Mouse (Mus musculus) spleen, adult 2 months (tissue): Measurements from ENCODE around the gene Gdf1. TPM values are rescaled to one million over a fixed set of nuclear protein-coding genes. Genes with fewer than 3 reads are reported as not detected.

ENCODE experiments used
- DNase-seq, 2 experiments: peaks; one replicate each; pipeline versions ENCODE4 v3.0.0 to v3.0.0-alpha.2; 2012 to 2021; ENCODE audit warnings: low spot score in 2 of 2, low read depth in 1 of 2
- H3K27ac ChIP-seq: fragments of 200-500 bp; 2 replicates; pipeline ENCODE4 v1.5.1; 2012; ENCODE audit warnings: low read length, inconsistent platforms; ENCODE audit not compliant: insufficient read depth
- H3K27me3 ChIP-seq: fragments of 200-500 bp; 2 replicates; pipeline ENCODE4 v1.6.1; 2012; ENCODE audit warnings: mild to moderate bottlenecking, moderate library complexity, low read length, inconsistent platforms; ENCODE audit not compliant: control insufficient read depth, insufficient read depth
- H3K36me3 ChIP-seq: fragments of 200-500 bp; 2 replicates; pipeline ENCODE4 v1.6.1; 2012; ENCODE audit warnings: mild to moderate bottlenecking, low read length, inconsistent platforms; ENCODE audit not compliant: control insufficient read depth, insufficient read depth
- H3K4me1 ChIP-seq: fragments of 200-500 bp; 2 replicates; pipeline ENCODE4 v1.6.1; 2011; ENCODE audit warnings: inconsistent platforms; ENCODE audit not compliant: control insufficient read depth, insufficient read depth, insufficient read length
- H3K4me3 ChIP-seq: fragments of 200-500 bp; 2 replicates; pipeline ENCODE4 v1.5.1; 2011; ENCODE audit warnings: mild to moderate bottlenecking, inconsistent platforms; ENCODE audit not compliant: insufficient read depth, insufficient read length; ENCODE audit errors: extremely low read depth
- CTCF ChIP-seq: fragments of 200-500 bp; IDR thresholded peaks from 2 replicates; pipeline ENCODE4 v1.5.1; 2011; ENCODE audit warnings: mild to moderate bottlenecking, inconsistent platforms; ENCODE audit not compliant: insufficient read depth, insufficient read length, insufficient replicate concordance; ENCODE audit errors: extremely low read depth
- POLR2A ChIP-seq: fragments of 200-500 bp; IDR thresholded peaks from 2 replicates; pipeline ENCODE4 v1.6.1; 2011; ENCODE audit warnings: low read depth, low read length, inconsistent platforms
- WGBS: fragments of 180-500 bp; shearing (Covaris S2); methylation state at CpG from one replicate; pipeline ENCODE4 v1.1.7; 2018; 5-methylcytosine and 5-hydroxymethylcytosine counted together
- polyA plus RNA-seq: library from polyadenylated mRNA; depleted of rRNA; stranded (reverse); fragments of >200 nt; gene quantifications from 2 replicates; pipeline ENCODE4 v1.2.3, GENCODE M21; 2012

Gene Gdf1
- polyA plus RNA-seq, 1 experiment = 0.40 TPM

DNA sequence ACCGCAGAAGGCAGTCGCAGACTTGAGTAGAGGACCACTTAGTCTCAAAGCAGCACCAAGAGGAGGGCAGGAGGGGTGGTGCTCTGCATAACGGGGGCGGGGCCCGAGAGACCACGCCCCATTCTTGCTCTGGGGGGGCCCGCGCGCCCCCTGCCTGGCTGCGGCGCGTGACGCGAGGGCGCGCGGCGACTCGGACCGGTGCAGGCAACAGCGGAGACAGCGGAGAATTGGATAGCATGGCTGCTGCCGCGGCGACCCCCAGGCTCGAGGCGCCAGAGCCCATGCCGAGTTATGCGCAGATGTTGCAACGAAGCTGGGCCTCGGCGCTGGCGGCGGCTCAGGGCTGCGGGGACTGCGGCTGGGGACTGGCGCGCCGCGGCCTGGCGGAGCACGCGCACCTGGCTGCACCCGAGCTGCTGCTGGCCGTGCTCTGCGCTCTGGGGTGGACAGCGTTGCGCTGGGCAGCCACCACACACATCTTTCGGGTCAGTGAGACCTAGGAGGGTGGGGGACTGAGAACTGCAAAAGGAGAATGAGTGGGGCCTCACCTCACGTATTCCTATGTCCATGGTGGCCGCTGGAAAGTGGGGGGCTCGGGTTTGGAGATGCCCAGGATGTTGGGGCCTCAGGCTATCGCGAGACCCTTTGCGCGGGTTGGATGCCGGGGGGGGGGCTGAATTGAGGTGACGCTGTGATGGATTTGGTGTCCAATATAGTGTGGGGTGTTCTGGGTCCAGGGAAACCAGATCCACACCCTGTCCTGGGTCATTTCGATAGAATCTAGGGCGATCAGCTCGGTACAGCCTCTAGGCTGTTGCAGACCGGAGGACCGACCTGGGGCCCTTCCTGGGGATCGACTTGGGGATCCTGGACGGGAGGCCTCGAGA, 13.8 kb upstream of the Gdf1 start, which contains the start of gene Cers1:
Gene Cers1 (plus strand): TSS at position 152 of the 887 bp plus-strand sequence.
- H3K27ac ChIP-seq = no peak within 1 kb of the TSS
- no peak for DNase-seq
- TF ChIP-seq CTCF (no peak), POLR2A (no peak)
- H3K27me3 ChIP-seq = no peaks in the 10 kb centered on the region; the same call in 1 of the 2 replicates
- H3K4me1 ChIP-seq = peaks cover 6% of the 10 kb centered on the region
- peak within 1 kb of the TSS; percentile 36; the same call in 1 of the 2 replicates for H3K4me3 ChIP-seq
- WGBS = 11% methylated on average over 66 of the region's 66 CpGs
- peaks cover 15% of the 10 kb centered on the region for H3K36me3 ChIP-seq

DNA sequence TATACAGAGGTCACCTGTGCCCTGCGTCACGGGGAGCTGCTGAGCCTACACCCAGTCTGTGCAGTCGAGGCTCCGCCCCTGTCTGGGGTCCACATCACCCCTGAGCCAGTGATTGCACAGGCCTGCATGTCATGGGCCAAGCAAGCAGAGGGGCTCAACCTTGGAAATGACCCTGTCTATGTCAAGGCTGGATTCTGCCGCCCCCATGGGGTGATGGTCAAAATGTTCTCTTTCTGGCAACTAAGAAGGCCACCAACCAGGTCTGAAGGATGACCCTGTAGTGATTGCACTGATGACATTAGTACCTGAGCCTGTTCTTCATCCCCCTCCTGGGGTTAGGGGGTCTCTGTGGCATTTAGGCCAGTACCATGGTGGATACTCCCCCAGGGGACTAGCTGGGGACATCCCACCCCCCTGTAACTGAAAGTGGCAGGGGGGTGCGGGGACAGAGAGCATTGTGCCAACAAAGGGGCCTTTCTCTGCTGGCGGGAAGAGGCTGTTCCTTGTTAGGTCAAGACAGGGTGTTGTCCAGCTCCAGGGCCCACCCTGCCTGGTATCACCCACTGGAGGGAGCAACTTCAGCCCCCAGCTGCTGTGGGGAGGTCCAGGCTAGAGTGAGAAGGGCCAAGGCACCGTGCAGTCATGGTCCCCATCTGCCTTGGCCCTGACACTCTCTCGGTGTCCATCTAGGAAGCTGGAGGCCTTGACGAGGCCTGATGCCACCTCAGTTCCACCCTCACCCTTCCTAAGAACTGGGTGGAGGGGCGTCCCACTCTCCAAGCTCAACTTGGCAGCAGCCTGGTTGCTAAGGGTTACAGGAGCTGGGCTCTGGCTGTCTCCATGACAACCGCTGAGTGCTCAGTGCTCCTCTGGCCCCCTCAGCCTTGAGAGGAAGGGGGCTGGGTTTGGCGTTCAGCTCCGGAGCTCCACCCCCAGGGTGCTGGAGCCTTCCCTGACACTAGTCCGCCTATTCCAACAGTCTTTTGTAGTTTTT, 12.8 kb upstream of the Gdf1 start:
- Histone ChIP-seq H3K36me3 (peaks cover 9% of the 10 kb centered on the region), H3K4me1 (peaks cover 6% of the 10 kb centered on the region), H3K4me3 (no peak overlapping the region), H3K27me3 (no peaks in the 10 kb centered on the region; the same call in 1 of the 2 replicates), H3K27ac (no peak overlapping the region)
- WGBS = 42% methylated on average over 15 of the region's 15 CpGs
- TF ChIP-seq POLR2A = no peak
- TF ChIP-seq CTCF = no peak
- DNase-seq = no peak

GRCm38 (mm10) chr8:70317872-70318271, 11.7 kb upstream of the Gdf1 start:
- no peak for DNase-seq
- H3K4me3 ChIP-seq = no peak overlapping the region
- H3K4me1 ChIP-seq = peaks cover 6% of the 10 kb centered on the region
- no peaks in the 10 kb centered on the region; the same call in 1 of the 2 replicates for H3K27me3 ChIP-seq
- WGBS = 88% methylated on average over 5 of the region's 5 CpGs
- H3K36me3 ChIP-seq = peaks cover 4% of the 10 kb centered on the region
- no peak for TF ChIP-seq CTCF
- no peak for TF ChIP-seq POLR2A
- H3K27ac ChIP-seq = no peak overlapping the region

GRCm38 (mm10) chr8:70323716-70324115, 5.9 kb upstream of the Gdf1 start:
- Histone ChIP-seq H3K27ac (no peak overlapping the region), H3K4me3 (no peak overlapping the region), H3K4me1 (no peaks in the 10 kb centered on the region), H3K27me3 (no peaks in the 10 kb centered on the region), H3K36me3 (no peaks in the 10 kb centered on the region)
- no peak for DNase-seq
- TF ChIP-seq CTCF = no peak
- no peak for TF ChIP-seq POLR2A
- WGBS = 90% methylated on average over 3 of the region's 3 CpGs

DNA sequence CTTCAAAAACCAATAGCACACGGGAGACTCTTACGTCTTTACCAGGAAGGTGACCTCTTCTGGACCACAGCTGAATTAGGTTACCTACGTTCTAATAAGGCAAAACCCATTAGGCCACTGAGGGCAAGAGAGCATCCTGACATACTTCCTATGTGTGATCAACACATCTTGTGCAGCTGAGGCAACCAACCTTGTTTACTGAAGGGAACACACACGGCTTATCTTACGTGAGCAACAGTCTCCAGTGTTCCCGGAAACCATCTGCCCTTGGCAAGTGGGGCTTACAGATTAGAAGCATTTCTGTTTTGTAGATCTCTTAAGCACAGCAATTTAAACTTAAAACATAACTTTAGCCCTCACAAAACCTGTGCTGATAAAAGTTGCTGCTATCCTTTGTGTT, 2.1 kb upstream of the Gdf1 start:
- Histone ChIP-seq H3K4me1 (no peaks in the 10 kb centered on the region), H3K4me3 (no peak overlapping the region), H3K27me3 (no peaks in the 10 kb centered on the region), H3K36me3 (peaks cover 16% of the 10 kb centered on the region), H3K27ac (no peak overlapping the region)
- WGBS = 88% methylated on average over 6 of the region's 6 CpGs
- TF ChIP-seq CTCF (no peak), POLR2A (no peak)
- DNase-seq = no peak

DNA sequence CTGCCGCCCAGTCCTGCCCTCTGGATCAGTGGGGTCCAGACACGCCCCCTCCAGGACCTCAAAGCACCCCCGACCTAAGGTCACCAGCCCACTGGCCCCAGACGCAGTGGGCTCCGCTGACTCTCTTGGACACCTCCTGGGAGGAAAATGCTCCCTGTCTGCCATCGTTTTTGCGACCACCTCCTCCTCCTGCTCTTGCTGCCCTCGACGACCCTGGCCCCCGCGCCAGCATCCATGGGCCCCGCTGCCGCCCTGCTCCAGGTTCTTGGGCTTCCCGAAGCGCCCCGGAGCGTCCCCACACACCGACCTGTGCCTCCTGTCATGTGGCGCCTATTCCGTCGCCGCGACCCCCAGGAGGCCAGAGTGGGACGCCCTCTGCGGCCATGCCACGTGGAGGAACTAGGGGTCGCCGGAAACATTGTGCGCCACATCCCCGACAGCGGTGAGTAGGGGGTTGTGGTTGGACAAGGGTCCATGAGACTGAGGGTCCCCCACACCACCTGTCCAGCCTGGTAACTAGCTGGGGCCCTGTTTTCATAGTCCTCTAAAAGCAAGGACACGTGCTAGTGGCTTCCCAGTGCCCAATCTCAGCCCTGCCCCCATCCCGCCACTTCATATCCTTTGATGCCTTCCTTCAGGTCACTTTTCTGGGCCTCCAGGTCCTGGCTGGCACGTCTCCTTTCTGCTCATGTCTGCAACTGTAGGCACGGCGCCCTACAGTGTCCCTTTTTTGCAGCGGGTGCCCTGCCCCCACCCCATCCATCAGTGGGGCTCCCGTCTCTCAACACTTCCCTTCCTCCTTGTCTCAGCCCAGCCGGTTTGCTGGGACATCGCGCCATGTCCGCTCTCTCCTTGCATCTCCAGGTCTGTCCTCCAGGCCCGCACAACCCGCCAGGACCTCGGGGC, 471 bp downstream of the Gdf1 start:
- whole genome bisulfite sequencing = 42% methylated on average over 45 of the region's 45 CpGs
- H3K36me3 ChIP-seq = peaks cover 41% of the 10 kb centered on the region
- TF ChIP-seq CTCF (no peak), POLR2A (no peak)

More for the DNA sequence above, 471 bp downstream of the Gdf1 start:
- H3K27ac ChIP-seq = no peak overlapping the region
- no peaks in the 10 kb centered on the region for H3K4me1 ChIP-seq
- H3K4me3 ChIP-seq = no peak overlapping the region
- no peaks in the 10 kb centered on the region for H3K27me3 ChIP-seq
- no peak for DNase-seq
